In the genomic region with DNA sequence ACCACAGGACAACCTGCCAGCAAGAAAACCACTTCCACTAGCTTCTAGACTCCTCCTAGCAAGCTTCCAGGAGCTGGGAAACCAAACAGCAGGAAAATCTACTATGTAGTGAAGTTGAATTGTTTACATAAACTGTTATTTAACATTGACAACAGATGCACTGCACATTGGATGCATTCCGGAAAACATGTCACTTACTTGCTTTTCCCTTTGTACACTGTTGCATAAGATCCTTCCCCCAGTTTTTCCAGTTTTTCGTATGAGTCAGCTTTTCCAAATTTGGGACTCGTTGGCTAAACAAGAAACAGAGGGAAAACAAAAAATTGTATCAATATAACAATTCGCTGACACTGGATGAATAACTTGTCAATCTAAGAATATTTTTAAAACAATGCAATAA, we compare ENCODE assay signal across 24 mouse cellular contexts.
DNase-seq lines count a peak whose midpoint lies in the region; ATAC-seq and TF ChIP-seq lines count a peak whose summit lies in the region.
"Had no signal": no experiment of that assay in that cellular context is flagged by ENCODE, and none has a peak within 500 bp of the region (broad histone marks: within the 10 kb centered on the region; RNA-seq: fewer than 3 reads in every experiment).

No protein-coding gene starts in this region.

- no peaks in the 10 kb centered on the region for H3K4me1 ChIP-seq in lung, postnatal 0 days (ENCODE audit: insufficient read depth, low read depth, low read length)
- H3K4me1 ChIP-seq in lung, adult 2 months (ENCODE audit: control insufficient read depth, insufficient read depth, low read length) = peaks cover 2% of the 10 kb centered on the region
- H3K4me1 ChIP-seq in brown adipose tissue, adult 24 weeks (ENCODE audit: control insufficient read depth, insufficient read depth, insufficient read length, low read length) = no peaks in the 10 kb centered on the region; the same call in 1 of the 2 replicates
- H3K4me1 ChIP-seq: embryonic facial prominence, embryonic 10.5 days; forebrain, embryonic 10.5 days; limb, embryonic 10.5 days; neural tube, embryonic 15.5 days had no signal

- no peak for ATAC-seq in lung, postnatal 0 days
- ATAC-seq: hindbrain, embryonic 16.5 days; intestine, postnatal 0 days; liver, postnatal 0 days had no signal

- DNase-seq in layer of hippocampus, adult 2 months (ENCODE audit: low spot score in 2 of 2) = peak in 1 of 2 experiments; percentile 68
- DNase-seq in layer of hippocampus, postnatal 14 days (ENCODE audit: low spot score in 2 of 2) = no peak
- peak; percentile 47 for DNase-seq in lung, postnatal 0 days (ENCODE audit: low spot score)
- no peak for DNase-seq in lung, adult 2 months
- peak; percentile 22 for DNase-seq in Muller cell, postnatal 12 days (ENCODE audit: inconsistent ontology term)
- no peak for DNase-seq in cerebellum, postnatal 4 days (ENCODE audit: low spot score in 2 of 2)
- DNase-seq in thymus, postnatal 4 days = no peak
- DNase-seq: adrenal gland, postnatal 25 days; cerebellum, adult 11 months; cerebellum, adult 9-11 months; gastrocnemius, adult 2 months; kidney, postnatal 25 days; liver; liver, postnatal 0 days had no signal

- H3K27ac ChIP-seq in layer of hippocampus, adult 2 months = peak overlapping the region; percentile 37
- H3K27ac ChIP-seq in lung, postnatal 0 days (ENCODE audit: low read length) = no peak overlapping the region
- peak overlapping the region; percentile 59; the same call in 1 of the 2 replicates for H3K27ac ChIP-seq in brown adipose tissue, adult 24 weeks (replicated peaks; ENCODE audit: low read depth, low read length)
- H3K27ac ChIP-seq: embryonic facial prominence, embryonic 10.5 days; forebrain, embryonic 10.5 days; gastrocnemius, adult 2 months; limb, embryonic 10.5 days; neural tube, embryonic 15.5 days; stomach, postnatal 0 days had no signal

- no peak overlapping the region for H3K4me3 ChIP-seq in layer of hippocampus, adult 2 months
- H3K4me3 ChIP-seq in lung, postnatal 0 days (ENCODE audit: low read depth, low read length) = no peak overlapping the region
- no peak overlapping the region for H3K4me3 ChIP-seq in lung, adult 2 months (replicated peaks; ENCODE audit: extremely low read depth, low read depth, low read length)
- no peak overlapping the region for H3K4me3 ChIP-seq in brown adipose tissue, adult 24 weeks (ENCODE audit: insufficient read depth, low read depth, low read length)
- H3K4me3 ChIP-seq: embryonic facial prominence, embryonic 10.5 days; forebrain, embryonic 10.5 days; gastrocnemius, adult 2 months; limb, embryonic 10.5 days; neural tube, embryonic 15.5 days had no signal

- TF ChIP-seq POLR2A in lung, adult 2 months (IDR thresholded peaks at IDR 0.05; ENCODE audit: borderline replicate concordance, extremely low read depth, low read depth, low read length) = no peak

- no peak for TF ChIP-seq CTCF in layer of hippocampus, adult 2 months (conservative IDR thresholded peaks at IDR 0.05)
- TF ChIP-seq CTCF in lung, postnatal 0 days (IDR thresholded peaks at IDR 0.05) = no peak
- TF ChIP-seq CTCF in lung, adult 2 months (IDR thresholded peaks at IDR 0.05; ENCODE audit: insufficient read depth, low read length) = no peak

- H3K9me3 ChIP-seq in lung, postnatal 0 days (ENCODE audit: low read length) = no peaks in the 10 kb centered on the region
- H3K9me3 ChIP-seq: embryonic facial prominence, embryonic 10.5 days; forebrain, embryonic 10.5 days; limb, embryonic 10.5 days; neural tube, embryonic 15.5 days had no signal

- 70% methylated on average over 4 of the region's 4 CpGs for WGBS in lung, postnatal 0 days
- WGBS in lung, adult 2 months = 54% methylated on average over 4 of the region's 4 CpGs

- TF ChIP-seq EP300 in lung, postnatal 0 days (IDR thresholded peaks at IDR 0.05) = no peak

- no peak overlapping the region for H3K9ac ChIP-seq in lung, postnatal 0 days (replicated peaks; ENCODE audit: low read depth)
- H3K9ac ChIP-seq: liver, postnatal 0 days; neural tube, embryonic 15.5 days had no signal

- H3K36me3 ChIP-seq in lung, postnatal 0 days (ENCODE audit: insufficient read depth, low read length) = peaks cover 6% of the 10 kb centered on the region; the same call in 1 of the 2 replicates
- H3K36me3 ChIP-seq: forebrain, embryonic 10.5 days; limb, embryonic 10.5 days; neural tube, embryonic 15.5 days had no signal

- no peaks in the 10 kb centered on the region for H3K27me3 ChIP-seq in lung, postnatal 0 days (replicated peaks; ENCODE audit: insufficient read depth, low read length)
- H3K27me3 ChIP-seq: neural tube, embryonic 15.5 days had no signal

- H3K4me2 ChIP-seq in lung, postnatal 0 days (replicated peaks; ENCODE audit: low read depth, low read length) = no peak overlapping the region
- H3K4me2 ChIP-seq: heart, embryonic 11.5 days; midbrain, embryonic 11.5 days; neural tube, embryonic 15.5 days had no signal

Comparison
In these comparisons a context has a peak if more than half of its experiments do, and no peak if none do; other contexts are left out.
1. DNase-seq: peak in lung, postnatal 0 days (single experiment) and Muller cell, postnatal 12 days (single experiment); none in layer of hippocampus, postnatal 14 days (0 of 2), lung, adult 2 months (single experiment), cerebellum, postnatal 4 days (0 of 2) and thymus, postnatal 4 days (single experiment).